Mouse (Mus musculus) bone marrow, adult 2 months (tissue): ENCODE results near the gene Sh3pxd2a.

Source experiments
- CTCF ChIP-seq: fragments of 200-500 bp; IDR thresholded peaks from 2 replicates; pipeline ENCODE4 v1.5.1; 2011; ENCODE audit warnings: low read length, control low read depth; ENCODE audit not compliant: control insufficient read depth, insufficient read depth
- POLR2A ChIP-seq: fragments of 200-500 bp; IDR thresholded peaks from 2 replicates; pipeline ENCODE4 v1.6.1; 2011; ENCODE audit warnings: low read depth, mild to moderate bottlenecking, control low read depth, low read length, borderline replicate concordance; ENCODE audit not compliant: control insufficient read depth

- TF ChIP-seq CTCF (no peak), POLR2A (no peak)
Measured at GRCm38 (mm10) chr19:47497736-47498135, 33.5 kb upstream of the Sh3pxd2a start.
